Comparison of ENCODE assay signal across 8 mouse cellular contexts in genomic region chr12:25095974-25096639, GRCm38 (mm10). TPM values are rescaled to one million over a fixed set of nuclear protein-coding genes. Genes with fewer than 3 reads are reported as not detected.
DNase-seq lines count a peak whose midpoint lies in the region; ATAC-seq lines count a peak whose summit lies in the region.

No protein-coding gene starts in this region.

- ATAC-seq in embryonic facial prominence, embryonic 12.5 days (ENCODE audit: insufficient number of reproducible peaks, insufficient read depth, low FRiP score, low TSS enrichment): peak; percentile 76
- peak; percentile 84 for ATAC-seq in midbrain, embryonic 12.5 days (ENCODE audit: low FRiP score, low read depth)

- peak overlapping the region; percentile 87 for H3K4me2 ChIP-seq in embryonic facial prominence, embryonic 12.5 days (replicated peaks)
- H3K4me2 ChIP-seq in midbrain, embryonic 12.5 days (replicated peaks): peak overlapping the region; percentile 94

- peaks cover 32% of the 10 kb centered on the region for H3K4me1 ChIP-seq in embryonic facial prominence, embryonic 12.5 days
- peaks cover 59% of the 10 kb centered on the region for H3K4me1 ChIP-seq in limb, embryonic 10.5 days
- H3K4me1 ChIP-seq in midbrain, embryonic 12.5 days: peaks cover 53% of the 10 kb centered on the region

- no peaks in the 10 kb centered on the region for H3K9me3 ChIP-seq in embryonic facial prominence, embryonic 12.5 days
- no peaks in the 10 kb centered on the region for H3K9me3 ChIP-seq in limb, embryonic 10.5 days (replicated peaks)
- H3K9me3 ChIP-seq in midbrain, embryonic 12.5 days: no peaks in the 10 kb centered on the region

- H3K27me3 ChIP-seq in embryonic facial prominence, embryonic 12.5 days: no peaks in the 10 kb centered on the region
- no peaks in the 10 kb centered on the region for H3K27me3 ChIP-seq in limb, embryonic 10.5 days (ENCODE audit: low read depth, poor library complexity, severe bottlenecking)
- H3K27me3 ChIP-seq in midbrain, embryonic 12.5 days: 0 out of 2 replicates have a peak, but pooled peaks cover 6% of the 10 kb centered on the region

- peak; percentile 92 for DNase-seq in 3134 (ENCODE audit: extremely low read depth, insufficient read length, low spot score)
- peak; percentile 97 for DNase-seq in adrenal gland, postnatal 25 days
- peak; percentile 99 for DNase-seq in heart, adult 18-20 months
- peak; percentile 98 for DNase-seq in kidney, adult 18-20 months
- DNase-seq in limb, embryonic 10.5 days (ENCODE audit: low spot score): peak; percentile 96
- peak; percentile 96 for DNase-seq in skeletal muscle tissue, adult 2 months (ENCODE audit: low read depth, low spot score)

- H3K4me3 ChIP-seq in embryonic facial prominence, embryonic 12.5 days: peak overlapping the region; percentile 88
- H3K4me3 ChIP-seq in limb, embryonic 10.5 days: peak overlapping the region; percentile 79
- peak overlapping the region; percentile 79 for H3K4me3 ChIP-seq in midbrain, embryonic 12.5 days

- peak overlapping the region; percentile 59 for H3K9ac ChIP-seq in embryonic facial prominence, embryonic 12.5 days
- peak overlapping the region; percentile 79 for H3K9ac ChIP-seq in midbrain, embryonic 12.5 days (replicated peaks)

- H3K36me3 ChIP-seq in embryonic facial prominence, embryonic 12.5 days: no peaks in the 10 kb centered on the region
- H3K36me3 ChIP-seq in limb, embryonic 10.5 days: 0 out of 2 replicates have a peak, but pooled peaks cover 3% of the 10 kb centered on the region
- H3K36me3 ChIP-seq in midbrain, embryonic 12.5 days: no peaks in the 10 kb centered on the region

- H3K27ac ChIP-seq in embryonic facial prominence, embryonic 12.5 days: peak overlapping the region; percentile 99
- H3K27ac ChIP-seq in limb, embryonic 10.5 days: peak overlapping the region; percentile 99
- H3K27ac ChIP-seq in midbrain, embryonic 12.5 days (replicated peaks): peak overlapping the region; percentile 93

- 0% methylated on average over 41 of the region's 41 CpGs for WGBS in embryonic facial prominence, embryonic 12.5 days
- WGBS in limb, embryonic 10.5 days: under 1% methylated on average over 41 of the region's 41 CpGs
- under 1% methylated on average over 41 of the region's 41 CpGs for WGBS in midbrain, embryonic 12.5 days

RNA-seq across cellular contexts. Expression of gene Id2, which starts 0.8 kb away (rescaled TPM):
- 520 and 569 TPM in 2 replicates for total RNA-seq in adrenal gland, postnatal 25 days (2021)
- 448 and 458 TPM in 2 replicates for polyA plus RNA-seq in embryonic facial prominence, embryonic 12.5 days (2016; fragmentation: Nextera tagmentation; extraction: Ambion mirVana)
- 10 to 100 TPM in 1 of 2 experiments, 1 to 10 TPM in 1; 8.8 to 13.0 TPM for total RNA-seq in heart, adult 18-20 months (2021)
- polyA plus RNA-seq in limb, embryonic 10.5 days (2016; fragmentation: Nextera tagmentation; extraction: Ambion mirVana): 273 and 313 TPM in 2 replicates
- polyA plus RNA-seq in midbrain, embryonic 12.5 days (2016; fragmentation: Nextera tagmentation; extraction: Ambion mirVana): 249 and 276 TPM in 2 replicates

Comparison
In these comparisons a context has a peak if more than half of its experiments do, and no peak if none do; other contexts are left out.
1. Peak in every context shown above with its lines: DNase-seq, ATAC-seq, H3K4me3 ChIP-seq and H3K27ac ChIP-seq.